ENCODE assay signal across 10 mouse cellular contexts in the genomic region with DNA sequence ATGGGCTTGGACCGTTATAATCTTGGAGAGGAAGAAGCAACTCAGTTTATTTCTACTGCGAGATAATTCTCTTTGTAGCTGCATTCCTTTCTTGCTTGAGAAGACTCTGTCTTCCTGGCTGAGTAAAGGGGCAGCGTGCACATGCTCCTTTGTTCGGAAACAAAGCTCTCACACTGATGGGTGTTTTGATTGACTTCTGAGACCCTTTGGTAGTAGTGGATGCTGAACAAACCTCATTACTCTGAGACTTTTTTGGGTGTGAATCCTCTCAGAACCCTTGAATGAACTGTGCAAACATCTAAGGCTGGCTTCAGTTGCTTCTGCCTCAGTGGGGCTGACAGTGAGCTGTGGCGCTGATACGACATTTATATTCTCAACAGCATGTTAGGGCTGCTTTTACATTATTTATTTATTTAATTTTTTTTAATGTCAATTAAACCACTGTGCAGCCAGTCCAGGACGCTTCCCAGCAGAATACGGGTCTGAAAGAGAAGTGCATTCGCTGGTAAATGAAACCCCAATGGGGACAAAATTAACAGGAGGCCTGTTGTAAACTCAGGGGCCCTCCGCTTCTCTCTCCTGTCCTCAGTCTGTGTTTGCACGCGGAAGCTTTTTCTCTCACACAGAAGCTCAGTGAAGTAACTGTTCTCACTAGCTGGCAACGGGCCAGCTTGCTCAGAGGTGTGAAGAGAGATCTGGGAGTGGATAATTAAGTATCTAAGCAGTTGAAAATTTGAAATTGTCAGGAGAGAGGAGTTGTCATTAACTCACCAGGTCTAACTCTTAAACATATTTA.
A peak's percentile ranks its signal among the peaks of the same experiment; 100 is the strongest.
DNase-seq lines count a peak whose midpoint lies in the region; ATAC-seq lines count a peak whose summit lies in the region.
"Had no signal": no experiment of that assay in that cellular context is flagged by ENCODE, and none has a peak within 500 bp of the region (broad histone marks: within the 10 kb centered on the region; RNA-seq: fewer than 3 reads in every experiment).

No protein-coding gene starts in this region.

- H3K36me3 ChIP-seq in kidney, embryonic 14.5 days (ENCODE audit: control insufficient read depth, insufficient read depth, low read length) = no peaks in the 10 kb centered on the region
- H3K36me3 ChIP-seq in forebrain, embryonic 14.5 days (ENCODE audit: control insufficient read depth, insufficient read depth, low read length) = no peaks in the 10 kb centered on the region
- no peaks in the 10 kb centered on the region for H3K36me3 ChIP-seq in midbrain, embryonic 16.5 days (ENCODE audit: control insufficient read depth, insufficient read depth, low read length)
- no peaks in the 10 kb centered on the region for H3K36me3 ChIP-seq in intestine, embryonic 15.5 days

- H3K4me3 ChIP-seq in kidney, embryonic 14.5 days (ENCODE audit: low read length) = no peak overlapping the region
- no peak overlapping the region for H3K4me3 ChIP-seq in forebrain, embryonic 14.5 days (ENCODE audit: low read depth, low read length)
- H3K4me3 ChIP-seq in midbrain, embryonic 16.5 days (ENCODE audit: low read depth, low read length) = no peak overlapping the region
- H3K4me3 ChIP-seq in intestine, embryonic 15.5 days (replicated peaks) = no peak overlapping the region
- H3K4me3 ChIP-seq: megakaryocyte, embryonic 14.5 days had no signal

- no peaks in the 10 kb centered on the region for H3K9me3 ChIP-seq in kidney, embryonic 14.5 days (ENCODE audit: control insufficient read depth, low read length)
- no peaks in the 10 kb centered on the region for H3K9me3 ChIP-seq in forebrain, embryonic 14.5 days (replicated peaks; ENCODE audit: control insufficient read depth, low read length)
- H3K9me3 ChIP-seq in midbrain, embryonic 16.5 days (replicated peaks; ENCODE audit: control insufficient read depth, low read length, poor library complexity, severe bottlenecking) = no peaks in the 10 kb centered on the region
- H3K9me3 ChIP-seq in intestine, embryonic 15.5 days = no peaks in the 10 kb centered on the region

- no peak overlapping the region for H3K9ac ChIP-seq in kidney, embryonic 14.5 days (ENCODE audit: low read depth, low read length)
- no peak overlapping the region for H3K9ac ChIP-seq in forebrain, embryonic 14.5 days (ENCODE audit: low read length)
- H3K9ac ChIP-seq in midbrain, embryonic 16.5 days (ENCODE audit: low read depth, low read length) = no peak overlapping the region
- no peak overlapping the region for H3K9ac ChIP-seq in intestine, embryonic 15.5 days

- peak; percentile 33 for DNase-seq in kidney, adult 18-20 months
- peak; percentile 59 to 67 for DNase-seq in cerebellum, adult 18-20 months
- peak; percentile 96 for DNase-seq in forebrain, embryonic 14.5 days (ENCODE audit: low spot score)
- DNase-seq in heart, postnatal 25 days (ENCODE audit: low spot score) = no peak
- no peak for DNase-seq in urinary bladder, postnatal 10 days (ENCODE audit: low spot score)
- DNase-seq: thymus, postnatal 25 days had no signal

- intact Hi-C loops in heart, postnatal 25 days (cut with DNase I) = no loop called here

- no peak overlapping the region for H3K4me2 ChIP-seq in kidney, embryonic 14.5 days (replicated peaks; ENCODE audit: low read depth, low read length)
- H3K4me2 ChIP-seq in forebrain, embryonic 14.5 days (ENCODE audit: low read length) = peak overlapping the region; percentile 13; the same call in 1 of the 2 replicates
- H3K4me2 ChIP-seq in midbrain, embryonic 16.5 days (ENCODE audit: low read length) = no peak overlapping the region
- H3K4me2 ChIP-seq in intestine, embryonic 15.5 days (replicated peaks) = no peak overlapping the region

- no peak overlapping the region for H3K27ac ChIP-seq in kidney, embryonic 14.5 days (ENCODE audit: low read depth, low read length)
- peak overlapping the region; percentile 57 for H3K27ac ChIP-seq in forebrain, embryonic 14.5 days (ENCODE audit: low read depth, low read length)
- no peak overlapping the region for H3K27ac ChIP-seq in midbrain, embryonic 16.5 days (ENCODE audit: low read length)
- H3K27ac ChIP-seq in intestine, embryonic 15.5 days = no peak overlapping the region

- no peaks in the 10 kb centered on the region for H3K27me3 ChIP-seq in kidney, embryonic 14.5 days (ENCODE audit: control insufficient read depth, insufficient read depth, low read length)
- no peaks in the 10 kb centered on the region for H3K27me3 ChIP-seq in forebrain, embryonic 14.5 days (replicated peaks; ENCODE audit: control insufficient read depth, insufficient read depth, low read length)
- H3K27me3 ChIP-seq in midbrain, embryonic 16.5 days (ENCODE audit: control insufficient read depth, insufficient read depth, low read depth, low read length) = no peaks in the 10 kb centered on the region
- H3K27me3 ChIP-seq in intestine, embryonic 15.5 days (replicated peaks) = no peaks in the 10 kb centered on the region

- WGBS in kidney, embryonic 14.5 days = 52% methylated on average over 13 of the region's 13 CpGs
- WGBS in forebrain, embryonic 14.5 days = 9% methylated on average over 13 of the region's 13 CpGs
- WGBS in midbrain, embryonic 16.5 days = 27% methylated on average over 13 of the region's 13 CpGs
- 51% methylated on average over 13 of the region's 13 CpGs for WGBS in intestine, embryonic 15.5 days

- H3K4me1 ChIP-seq in kidney, embryonic 14.5 days (ENCODE audit: control insufficient read depth, insufficient read depth, low read length) = peaks cover 22% of the 10 kb centered on the region
- H3K4me1 ChIP-seq in forebrain, embryonic 14.5 days (ENCODE audit: control insufficient read depth, insufficient read depth, low read length) = peaks cover 43% of the 10 kb centered on the region
- peaks cover 12% of the 10 kb centered on the region for H3K4me1 ChIP-seq in midbrain, embryonic 16.5 days (ENCODE audit: control insufficient read depth, insufficient read depth, low read length)
- H3K4me1 ChIP-seq in intestine, embryonic 15.5 days (replicated peaks) = peaks cover 2% of the 10 kb centered on the region; the same call in 1 of the 2 replicates
- H3K4me1 ChIP-seq: megakaryocyte, embryonic 14.5 days had no signal

- no peak; the same call in 1 of the 2 replicates for ATAC-seq in kidney, embryonic 14.5 days (ENCODE audit: low FRiP score, low TSS enrichment)
- peak; percentile 83 for ATAC-seq in forebrain, embryonic 14.5 days
- peak; percentile 64 for ATAC-seq in midbrain, embryonic 16.5 days
- ATAC-seq in intestine, embryonic 15.5 days = no peak

Comparison
In these comparisons a context has a peak if more than half of its experiments do, and no peak if none do; other contexts are left out.
1. DNase-seq: peak in kidney, adult 18-20 months (single experiment), cerebellum, adult 18-20 months (2 of 2) and forebrain, embryonic 14.5 days (single experiment); none in heart, postnatal 25 days (single experiment) and urinary bladder, postnatal 10 days (single experiment).
2. ATAC-seq: peak in forebrain, embryonic 14.5 days (single experiment) and midbrain, embryonic 16.5 days (single experiment); none in kidney, embryonic 14.5 days (single experiment) and intestine, embryonic 15.5 days (single experiment).